Mouse (Mus musculus) CD8-positive naive resting alpha-beta T cell, adult 2 months (primary cell): ENCODE results near the gene Ppp1ca.

Source experiments
- DNase-seq, 2 experiments: peaks; one replicate each; pipeline ENCODE4 v3.0.0; 2022; ENCODE audit warnings: low read depth in 2 of 2, low spot score in 2 of 2

Ppp1ca gene

GRCm38 (mm10) chr19:4231253-4232185, 39.7 kb downstream of the Ppp1ca start, which contains the start of gene Pold4:
Gene Pold4, plus strand, starts transcription at chr19:4231899.
- peak; percentile 87 to 94 for DNase-seq

DNA sequence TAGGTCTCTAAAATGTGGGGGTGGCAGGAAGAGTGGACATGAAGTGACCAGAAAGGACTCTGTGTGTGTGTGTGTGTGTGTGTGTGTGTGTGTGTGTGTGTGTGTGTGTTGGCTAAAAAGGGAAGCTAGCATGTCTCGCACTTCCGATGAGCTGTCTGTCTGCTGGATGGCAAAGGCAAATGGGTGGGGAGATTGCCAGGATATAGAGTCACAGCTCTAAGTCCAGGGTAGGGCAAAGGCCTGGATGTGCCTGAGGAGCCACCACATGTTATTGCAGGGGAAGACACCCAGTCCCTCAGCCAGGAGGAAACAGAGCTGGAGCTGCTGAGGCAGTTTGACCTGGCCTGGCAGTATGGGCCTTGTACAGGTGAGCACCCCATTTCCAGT, 40.3 kb downstream of the Ppp1ca start:
- no peak for DNase-seq

DNA sequence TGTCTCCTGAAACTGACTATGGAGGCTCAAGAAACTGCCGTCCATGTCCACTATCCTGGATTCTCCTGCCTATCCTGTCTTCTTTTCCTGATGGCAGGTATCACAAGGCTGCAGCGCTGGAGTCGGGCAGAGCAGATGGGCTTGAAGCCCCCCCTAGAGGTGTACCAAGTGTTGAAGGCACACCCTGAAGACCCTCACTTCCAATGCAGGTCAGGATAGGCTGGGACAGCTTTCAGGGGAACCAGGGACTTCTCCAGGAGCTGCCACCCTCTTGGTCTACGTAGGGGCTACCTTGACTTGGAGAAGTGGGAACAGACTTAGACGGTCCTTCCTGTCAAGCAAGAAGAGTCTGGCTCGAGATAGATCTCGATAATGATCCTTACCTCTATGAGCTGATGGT, 40.8 kb downstream of the Ppp1ca start:
- DNase-seq: no peak

DNA sequence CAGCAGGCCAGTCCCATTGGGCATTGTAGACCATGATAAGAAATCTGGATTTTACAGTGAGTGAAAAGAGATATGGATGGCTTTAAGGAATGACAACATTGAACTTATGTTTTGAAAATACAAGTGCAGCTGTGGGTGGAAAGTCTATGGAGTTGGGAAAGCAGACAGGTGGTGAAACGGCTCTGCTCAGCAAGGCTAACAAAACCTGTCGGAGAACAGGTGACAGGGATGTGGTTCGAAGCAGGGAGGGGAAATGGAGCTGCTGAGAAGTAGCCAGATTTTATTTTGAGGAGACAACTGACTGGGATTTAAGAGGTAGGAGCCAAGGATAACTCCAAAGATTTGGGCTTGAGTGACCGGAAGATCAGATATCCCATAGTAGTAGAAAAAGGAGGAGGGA, 42.7 kb downstream of the Ppp1ca start:
- DNase-seq: no peak

DNA sequence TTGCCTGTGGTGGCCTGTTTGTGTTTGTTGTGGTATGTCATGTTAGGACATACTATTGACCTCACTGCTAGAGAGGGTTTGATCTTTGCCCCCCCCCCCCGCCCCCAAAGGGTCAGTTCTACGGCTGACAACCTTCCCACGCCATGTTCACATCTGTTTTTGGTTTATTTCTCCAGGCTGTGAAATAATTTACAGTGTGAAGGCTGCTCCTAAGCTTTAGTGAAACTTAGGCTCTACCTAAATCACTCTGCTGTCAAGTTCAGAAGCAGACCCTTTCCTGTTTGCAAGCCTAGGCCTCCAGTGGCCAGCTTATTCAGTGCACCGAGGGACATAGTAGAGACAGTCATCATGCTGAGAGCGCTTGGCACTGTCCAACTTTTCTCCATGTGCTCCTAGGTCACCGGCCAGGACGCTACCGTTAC, 48.4 kb downstream of the Ppp1ca start:
- no peak for DNase-seq

GRCm38 (mm10) chr19:4242416-4242815, 50.6 kb downstream of the Ppp1ca start:
- no peak for DNase-seq

DNA sequence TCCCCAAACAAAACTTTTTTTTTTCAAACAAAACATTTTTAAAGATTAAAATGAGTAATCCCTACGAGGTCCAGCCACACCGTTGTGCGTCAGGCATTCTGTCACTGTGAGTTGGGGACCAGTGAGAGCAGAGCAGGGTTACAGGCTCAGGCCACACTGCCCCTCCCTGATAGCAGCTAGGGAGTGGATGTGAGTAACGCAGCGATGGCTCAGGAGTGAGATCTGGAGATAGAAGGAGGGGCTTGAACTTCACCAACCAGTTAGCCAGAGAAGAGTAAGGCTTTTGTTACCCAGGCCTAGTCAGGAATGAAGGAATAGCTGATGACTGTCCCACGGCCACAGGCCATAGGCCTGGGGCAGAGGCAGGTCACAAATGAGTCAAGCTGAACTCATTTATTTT, 52.9 kb downstream of the Ppp1ca start:
- no peak for DNase-seq
